Mouse (Mus musculus) brown adipose tissue, adult 24 weeks (tissue): ENCODE data around the gene Atp6v1fnb. TPM values are rescaled to one million over a fixed set of nuclear protein-coding genes. Genes with fewer than 3 reads are reported as not detected.

ENCODE experiments used
- H3K27ac ChIP-seq: fragments of 200-500 bp; replicated peaks from 2 replicates; pipeline ENCODE4 v1.5.1; 2012; ENCODE audit warnings: low read depth, mild to moderate bottlenecking, low read length
- H3K4me1 ChIP-seq: fragments of 200-500 bp; 2 replicates; pipeline ENCODE4 v1.6.1; 2012; ENCODE audit warnings: low read length, mixed read lengths; ENCODE audit not compliant: control insufficient read depth, insufficient read depth, insufficient read length
- H3K4me3 ChIP-seq: fragments of 200-500 bp; 2 replicates; pipeline ENCODE4 v1.5.1; 2012; ENCODE audit warnings: low read depth, mild to moderate bottlenecking, low read length, moderate library complexity; ENCODE audit not compliant: insufficient read depth
- polyA plus RNA-seq: library from polyadenylated mRNA; stranded (reverse); fragments of >200 nt; gene quantifications from 2 replicates; pipeline ENCODE4 v1.2.4, GENCODE M21; 2012; ENCODE audit not compliant: missing spikeins, insufficient read depth, insufficient read length

Atp6v1fnb gene
- polyA plus RNA-seq, 1 experiment: not detected

GRCm38 (mm10) chr6:29494101-29494500 is 22.9 kb downstream of the Atp6v1fnb start:
- H3K27ac ChIP-seq: no peak overlapping the region
- no peak overlapping the region for H3K4me3 ChIP-seq
- H3K4me1 ChIP-seq: no peaks in the 10 kb centered on the region

GRCm38 (mm10) chr6:29496270-29496669 is 25.0 kb downstream of the Atp6v1fnb start:
- no peaks in the 10 kb centered on the region for H3K4me1 ChIP-seq
- H3K4me3 ChIP-seq: no peak overlapping the region
- H3K27ac ChIP-seq: no peak overlapping the region

GRCm38 (mm10) chr6:29497791-29498190 is 26.6 kb downstream of the Atp6v1fnb start:
- Histone ChIP-seq H3K27ac (no peak overlapping the region), H3K4me3 (no peak overlapping the region), H3K4me1 (no peaks in the 10 kb centered on the region)

GRCm38 (mm10) chr6:29500177-29500576 is 28.9 kb downstream of the Atp6v1fnb start:
- Histone ChIP-seq H3K27ac (no peak overlapping the region), H3K4me3 (no peak overlapping the region), H3K4me1 (no peaks in the 10 kb centered on the region)

- Histone ChIP-seq H3K27ac (no peak overlapping the region), H3K4me3 (no peak overlapping the region), H3K4me1 (no peaks in the 10 kb centered on the region)
These were observed 29.6 kb downstream of the Atp6v1fnb start for GRCm38 (mm10) chr6:29500810-29501209.

GRCm38 (mm10) chr6:29501599-29501998 is 30.4 kb downstream of the Atp6v1fnb start:
- Histone ChIP-seq H3K4me1 (no peaks in the 10 kb centered on the region), H3K4me3 (no peak overlapping the region), H3K27ac (no peak overlapping the region)

- Histone ChIP-seq H3K4me1 (no peaks in the 10 kb centered on the region), H3K4me3 (no peak overlapping the region), H3K27ac (no peak overlapping the region)
These were observed 34.3 kb downstream of the Atp6v1fnb start for GRCm38 (mm10) chr6:29505493-29505892.

GRCm38 (mm10) chr6:29506834-29507233 is 35.6 kb downstream of the Atp6v1fnb start:
- Histone ChIP-seq H3K4me3 (0 out of 2 replicates have a peak overlapping the region, but pooled peaks have one; percentile 13), H3K27ac (no peak overlapping the region), H3K4me1 (no peaks in the 10 kb centered on the region)

- H3K27ac ChIP-seq: no peak within 1 kb of the TSS
- H3K4me1 ChIP-seq: no peaks in the 10 kb centered on the region
- H3K4me3 ChIP-seq: peak within 1 kb of the TSS; percentile 46; the same call in 1 of the 2 replicates
These were observed 36.4 kb downstream of the Atp6v1fnb start, which contains the start of gene Kcp for GRCm38 (mm10) chr6:29507447-29508309. Gene Kcp (minus strand): TSS chr6:29507952.

- no peak overlapping the region for H3K4me3 ChIP-seq
- no peak overlapping the region for H3K27ac ChIP-seq
- no peaks in the 10 kb centered on the region for H3K4me1 ChIP-seq
These were observed 37.8 kb downstream of the Atp6v1fnb start for GRCm38 (mm10) chr6:29509086-29509485.

GRCm38 (mm10) chr6:29513284-29513683 is 42.0 kb downstream of the Atp6v1fnb start:
- Histone ChIP-seq H3K4me3 (no peak overlapping the region), H3K27ac (no peak overlapping the region), H3K4me1 (no peaks in the 10 kb centered on the region)

- H3K4me3 ChIP-seq: no peak overlapping the region
- H3K4me1 ChIP-seq: no peaks in the 10 kb centered on the region
- no peak overlapping the region for H3K27ac ChIP-seq
These were observed 45.9 kb downstream of the Atp6v1fnb start for GRCm38 (mm10) chr6:29517139-29517538.

GRCm38 (mm10) chr6:29522626-29523300 is 51.5 kb downstream of the Atp6v1fnb start:
- Histone ChIP-seq H3K4me1 (peaks cover 5% of the 10 kb centered on the region; the same call in 1 of the 2 replicates), H3K4me3 (no peak overlapping the region), H3K27ac (peak overlapping the region; percentile 74)
